Mouse (Mus musculus): ENCODE results near the gene Wdr64.

DNA sequence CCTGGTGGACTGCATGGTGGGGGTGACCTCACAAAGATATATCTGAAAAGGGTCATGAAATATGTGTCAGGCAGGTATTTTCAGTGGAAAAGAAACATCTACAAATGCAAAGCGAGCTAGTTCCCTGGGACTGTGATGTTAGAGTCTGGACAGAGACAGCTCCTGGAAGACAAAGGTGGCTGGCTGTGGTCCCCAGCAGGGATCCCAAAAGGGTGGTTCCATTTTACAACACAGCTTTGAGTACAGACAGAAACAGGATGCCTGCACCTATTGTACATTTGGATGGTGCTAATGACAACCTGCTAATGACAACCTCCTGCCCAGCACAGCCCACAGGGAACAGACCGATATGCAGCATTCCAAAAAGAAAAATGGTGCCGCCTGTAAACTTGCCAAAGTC is 28.9 kb upstream of the Wdr64 start:
- no peak for TF ChIP-seq CTCF (IDR thresholded peaks at IDR 0.05; ENCODE audit: low read depth, low read length)
- TF ChIP-seq POLR2AphosphoS5 (IDR thresholded peaks at IDR 0.05; ENCODE audit: insufficient replicate concordance, low read depth, low read length), result no peak
- TF ChIP-seq GATA1 (IDR thresholded peaks at IDR 0.05; ENCODE audit: borderline replicate concordance, low read length), result no peak
- TF ChIP-seq GATA2 (IDR thresholded peaks at IDR 0.05; ENCODE audit: borderline replicate concordance, low read depth, low read length), result no peak

Data from G1E (cell line).